ENCODE assay signal across 20 mouse cellular contexts in the genomic region with DNA sequence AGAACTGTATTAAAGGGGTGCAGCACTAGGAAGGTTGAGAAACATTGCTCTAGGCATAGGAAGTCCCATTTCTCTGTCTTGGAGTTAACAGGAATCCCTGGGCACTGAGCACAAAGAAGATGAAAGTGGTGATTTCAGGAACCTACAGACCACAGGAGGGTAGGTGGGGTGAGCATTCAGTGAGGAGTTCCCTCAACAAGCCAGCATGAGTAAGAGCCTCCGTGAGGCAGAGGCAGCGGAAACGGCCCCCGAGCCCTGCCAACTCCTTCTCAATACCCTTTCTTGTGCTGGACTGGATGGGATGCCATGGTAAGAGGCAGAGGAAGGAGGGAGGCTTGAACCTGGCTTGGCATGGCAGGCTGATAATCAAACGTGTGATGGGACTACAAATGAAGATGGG.
"Had no signal": no experiment of that assay in that cellular context is flagged by ENCODE, and none has a peak within 500 bp of the region (broad histone marks: within the 10 kb centered on the region; RNA-seq: fewer than 3 reads in every experiment).

No protein-coding gene starts in this region.

- H3K4me3 ChIP-seq: liver, embryonic 15.5 days; lung, embryonic 15.5 days; megakaryocyte, embryonic 14.5 days; midbrain, embryonic 13.5 days; midbrain, embryonic 15.5 days; neural tube, embryonic 12.5 days had no signal

- H3K27ac ChIP-seq: liver, embryonic 15.5 days; lung, embryonic 15.5 days; macrophage; midbrain, embryonic 13.5 days; midbrain, embryonic 15.5 days; neural tube, embryonic 12.5 days had no signal

- ATAC-seq: lung, postnatal 0 days; midbrain, embryonic 13.5 days; midbrain, embryonic 15.5 days had no signal

- DNase-seq: liver, postnatal 0 days; lung, adult 2 months; lung, postnatal 14 days; lung, postnatal 36 days; retina, postnatal 1 day; right cerebral cortex, adult 18-20 months; right cerebral cortex, postnatal 25 days; right cerebral cortex, postnatal 4 days; spleen, adult 18-20 months; thymus, adult 18-20 months; thymus, postnatal 14 days; thymus, postnatal 36 days had no signal
